Mouse (Mus musculus) embryonic facial prominence, embryonic 11.5 days (tissue): Measurements from ENCODE around the gene Gm49387. TPM values are rescaled to one million over a fixed set of nuclear protein-coding genes. Genes with fewer than 3 reads are reported as not detected.

ENCODE experiments used
- ATAC-seq: fragments of 200-750 bp; cut with Nextera tagmentation; replicated peaks from 2 replicates; pipeline ENCODE4 v1.8.0; 2017; ENCODE audit warnings: low read depth; ENCODE audit not compliant: insufficient number of reproducible peaks, low FRiP score, low TSS enrichment
- DNase-seq: peaks from one replicate; pipeline ENCODE4 v3.0.0-alpha.2; 2015; ENCODE audit warnings: low spot score
- H3K27ac ChIP-seq: fragments of 300-500 bp; sonication (generic); replicated peaks from 2 replicates; pipeline ENCODE4 v1.5.1; 2014; ENCODE audit warnings: mild to moderate bottlenecking, low read depth, low read length, control low read depth
- H3K27me3 ChIP-seq: fragments of 300-500 bp; sonication (generic); 2 replicates; pipeline ENCODE4 v1.6.1; 2014; ENCODE audit warnings: mild to moderate bottlenecking, low read length, moderate library complexity, mixed read lengths; ENCODE audit not compliant: control insufficient read depth, insufficient read depth
- H3K36me3 ChIP-seq: fragments of 300-500 bp; sonication (generic); replicated peaks from 2 replicates; pipeline ENCODE4 v1.6.1; 2014; ENCODE audit warnings: low read depth, mild to moderate bottlenecking, low read length, moderate library complexity, mixed read lengths; ENCODE audit not compliant: control insufficient read depth, insufficient read depth
- H3K4me1 ChIP-seq: fragments of 300-500 bp; sonication (generic); 2 replicates; pipeline ENCODE4 v1.6.1; 2014; ENCODE audit warnings: low read length, mixed read lengths; ENCODE audit not compliant: control insufficient read depth, insufficient read depth
- H3K4me2 ChIP-seq: fragments of 300-500 bp; sonication (generic); 2 replicates; pipeline ENCODE4 v1.6.1; 2014; ENCODE audit warnings: low read depth, mild to moderate bottlenecking, control low read depth, low read length, moderate library complexity
- H3K4me3 ChIP-seq: fragments of 300-500 bp; sonication (generic); 2 replicates; pipeline ENCODE4 v1.5.1; 2014; ENCODE audit warnings: low read depth, low read length, control low read depth
- H3K9ac ChIP-seq: fragments of 300-500 bp; sonication (generic); replicated peaks from 2 replicates; pipeline ENCODE4 v1.6.1; 2014; ENCODE audit warnings: mild to moderate bottlenecking, control low read depth, low read length
- H3K9me3 ChIP-seq: fragments of 300-500 bp; sonication (generic); replicated peaks from 2 replicates; pipeline ENCODE4 v1.6.1; 2016; ENCODE audit warnings: mild to moderate bottlenecking, low read length, inconsistent platforms, mixed read lengths; ENCODE audit not compliant: control insufficient read depth
- WGBS: fragments of 180-500 bp; shearing (Covaris S2); extraction: QIAGEN DNeasy Blood & Tissue Kit; methylation state at CpG from one replicate; pipeline ENCODE4 v1.1.7; 2014; 5-methylcytosine and 5-hydroxymethylcytosine counted together
- polyA plus RNA-seq: library from polyadenylated mRNA; unstranded; fragments of >200 nt; fragmentation: Nextera tagmentation; extraction: Ambion mirVana; gene quantifications from 2 replicates; pipeline ENCODE4 v1.2.1, GENCODE M21; 2014

Gm49387 gene
- polyA plus RNA-seq, 1 experiment from 2014 or later = 2.0 TPM

GRCm38 (mm10) chr14:31593036-31593435 is 47.6 kb downstream of the Gm49387 start:
- Histone ChIP-seq H3K9me3 (no peaks in the 10 kb centered on the region), H3K27ac (no peak overlapping the region), H3K4me3 (no peak overlapping the region), H3K27me3 (no peaks in the 10 kb centered on the region), H3K36me3 (no peaks in the 10 kb centered on the region), H3K4me2 (no peak overlapping the region), H3K9ac (no peak overlapping the region), H3K4me1 (no peaks in the 10 kb centered on the region)
- ATAC-seq (no peak), DNase-seq (no peak)
- WGBS = 75% methylated on average over 2 of the region's 2 CpGs

- DNase-seq (no peak), ATAC-seq (no peak)
- Histone ChIP-seq H3K4me2 (no peak within 1 kb of the TSS), H3K4me1 (no peaks in the 10 kb centered on the region), H3K36me3 (no peaks in the 10 kb centered on the region), H3K9ac (no peak within 1 kb of the TSS), H3K27ac (no peak within 1 kb of the TSS), H3K27me3 (no peaks in the 10 kb centered on the region), H3K9me3 (no peaks in the 10 kb centered on the region), H3K4me3 (no peak within 1 kb of the TSS)
- 86% methylated on average over 3 of the region's 3 CpGs for WGBS
These were observed 49.4 kb downstream of the Gm49387 start, which contains the start of gene Colq for GRCm38 (mm10) chr14:31591243-31591642. Gene Colq, minus strand, starts transcription at chr14:31591343.

GRCm38 (mm10) chr14:31586451-31586850 is 54.2 kb downstream of the Gm49387 start:
- H3K9me3 ChIP-seq = no peaks in the 10 kb centered on the region
- H3K36me3 ChIP-seq = no peaks in the 10 kb centered on the region
- H3K4me3 ChIP-seq = no peak overlapping the region

GRCm38 (mm10) chr14:31583082-31583481 is 57.6 kb downstream of the Gm49387 start:
- no peak overlapping the region for H3K4me3 ChIP-seq
- ATAC-seq (no peak), DNase-seq (no peak)
- WGBS = 80% methylated on average over 9 of the region's 9 CpGs
- H3K4me2 ChIP-seq = no peak overlapping the region
- no peak overlapping the region for H3K27ac ChIP-seq
- H3K9ac ChIP-seq = no peak overlapping the region
- H3K4me1 ChIP-seq = no peaks in the 10 kb centered on the region
- H3K27me3 ChIP-seq = no peaks in the 10 kb centered on the region
- no peaks in the 10 kb centered on the region for H3K36me3 ChIP-seq
- H3K9me3 ChIP-seq = no peaks in the 10 kb centered on the region

More at GRCm38 (mm10) chr14:31586451-31586850, 54.2 kb downstream of the Gm49387 start:
- 84% methylated on average over 8 of the region's 8 CpGs for WGBS
- no peak for ATAC-seq
- H3K27me3 ChIP-seq = no peaks in the 10 kb centered on the region
- no peak overlapping the region for H3K9ac ChIP-seq
- no peak overlapping the region for H3K27ac ChIP-seq
- H3K4me2 ChIP-seq = no peak overlapping the region
- no peak for DNase-seq
- H3K4me1 ChIP-seq = no peaks in the 10 kb centered on the region

GRCm38 (mm10) chr14:31577966-31578735 is 62.5 kb downstream of the Gm49387 start:
- H3K4me2 ChIP-seq = no peak overlapping the region
- H3K4me3 ChIP-seq = no peak overlapping the region
- H3K9me3 ChIP-seq = no peaks in the 10 kb centered on the region
- ATAC-seq (no peak), DNase-seq (no peak)
- no peaks in the 10 kb centered on the region for H3K27me3 ChIP-seq
- 54% methylated on average over 9 of the region's 9 CpGs for WGBS
- H3K9ac ChIP-seq = no peak overlapping the region
- H3K27ac ChIP-seq = no peak overlapping the region
- H3K4me1 ChIP-seq = peaks cover 7% of the 10 kb centered on the region
- H3K36me3 ChIP-seq = no peaks in the 10 kb centered on the region

GRCm38 (mm10) chr14:31576846-31577697 is 63.6 kb downstream of the Gm49387 start:
- 51% methylated on average over 10 of the region's 10 CpGs for WGBS
- H3K36me3 ChIP-seq = no peaks in the 10 kb centered on the region
- H3K9ac ChIP-seq = no peak overlapping the region
- no peak overlapping the region for H3K27ac ChIP-seq
- no peaks in the 10 kb centered on the region for H3K27me3 ChIP-seq
- ATAC-seq (no peak), DNase-seq (no peak)
- no peak overlapping the region for H3K4me3 ChIP-seq
- H3K9me3 ChIP-seq = no peaks in the 10 kb centered on the region
- no peak overlapping the region for H3K4me2 ChIP-seq
- H3K4me1 ChIP-seq = peaks cover 7% of the 10 kb centered on the region

- no peaks in the 10 kb centered on the region for H3K9me3 ChIP-seq
- H3K9ac ChIP-seq = no peak overlapping the region
- WGBS = 67% methylated on average over 9 of the region's 9 CpGs
- H3K4me1 ChIP-seq = peaks cover 7% of the 10 kb centered on the region
- no peaks in the 10 kb centered on the region for H3K36me3 ChIP-seq
- DNase-seq (no peak), ATAC-seq (no peak)
- no peak overlapping the region for H3K4me3 ChIP-seq
- no peak overlapping the region for H3K4me2 ChIP-seq
- no peaks in the 10 kb centered on the region for H3K27me3 ChIP-seq
- H3K27ac ChIP-seq = no peak overlapping the region
These were observed 64.8 kb downstream of the Gm49387 start for GRCm38 (mm10) chr14:31575866-31576265.
